Mouse (Mus musculus): Measurements from ENCODE around the gene Utp11.

Gene Utp11

DNA sequence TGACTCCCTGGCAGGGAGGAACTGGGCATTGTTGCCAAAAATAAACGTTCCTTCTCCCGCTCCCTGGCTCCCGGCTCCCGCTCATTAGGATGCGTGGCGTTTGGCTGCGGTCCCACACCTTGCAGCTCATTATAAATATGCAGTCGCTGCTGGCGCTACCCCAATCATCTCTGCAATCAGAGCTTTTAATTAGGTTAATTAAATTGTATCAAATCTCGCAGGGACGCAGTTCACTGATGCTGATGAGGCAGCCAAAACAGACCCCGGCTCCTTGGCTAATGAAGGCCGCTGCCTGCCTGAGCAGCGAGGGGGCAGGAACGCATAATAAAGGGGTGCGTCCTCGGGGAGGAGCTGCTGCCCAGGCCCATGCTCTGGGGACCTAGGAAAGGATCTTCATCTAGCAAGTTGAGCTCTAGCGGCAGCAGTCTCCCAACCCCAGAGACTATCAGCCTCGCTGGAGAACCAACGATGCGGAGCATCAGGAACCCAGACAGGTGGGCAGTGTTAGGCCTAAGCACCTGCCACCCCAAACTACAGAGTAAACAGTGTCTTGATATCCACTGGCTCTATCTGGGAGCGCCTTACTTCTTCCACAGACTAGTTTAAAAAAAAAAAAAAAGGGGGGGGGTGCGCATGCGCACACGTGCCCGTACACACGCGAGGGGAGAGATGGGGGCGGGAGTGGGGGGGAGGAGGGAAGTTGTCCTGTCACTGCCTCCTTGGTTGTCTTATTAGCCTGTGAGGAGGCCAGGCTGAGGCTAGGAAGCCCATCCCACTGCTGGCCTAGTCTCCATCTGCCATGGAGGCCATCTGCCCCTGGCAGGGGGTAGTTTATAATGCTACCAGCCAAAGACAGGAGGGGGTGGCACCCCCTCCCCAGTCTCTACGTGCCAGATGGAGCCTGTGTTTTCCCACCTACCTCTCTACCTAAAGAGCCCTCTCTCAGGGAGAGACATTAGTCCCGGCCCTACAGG is 20.8 kb downstream of the Utp11 start:
- in situ Hi-C loops (cut with MseI, MboI): loop anchor here (10.0 to 25.0 kb wide), 5 partner anchors 285 to 738 kb away; no protein-coding TSS in a partner anchor

DNA sequence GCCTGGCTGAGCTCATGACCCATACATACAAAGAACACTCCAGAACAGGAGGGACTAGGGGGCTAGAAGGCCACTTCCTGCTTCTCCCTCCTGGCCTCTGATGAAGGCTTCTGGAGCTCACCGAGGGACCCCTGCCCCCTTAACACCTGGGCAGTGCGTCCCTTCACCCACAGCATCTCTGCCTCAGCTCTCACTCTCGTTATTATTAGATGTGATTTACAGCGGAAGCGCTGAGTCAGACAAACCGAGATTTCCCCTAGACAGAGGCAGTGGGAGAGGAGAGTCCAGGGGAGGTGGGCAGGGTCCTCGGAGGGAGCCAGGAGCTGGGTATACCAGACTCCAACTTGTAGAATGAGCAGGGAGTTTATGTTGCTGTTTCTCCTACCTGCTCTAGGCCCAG is 21.8 kb downstream of the Utp11 start:
- in situ Hi-C loops (cut with MseI, MboI): loop anchor here (10.0 to 25.0 kb wide), 5 partner anchors 284 to 737 kb away; no protein-coding TSS in a partner anchor

DNA sequence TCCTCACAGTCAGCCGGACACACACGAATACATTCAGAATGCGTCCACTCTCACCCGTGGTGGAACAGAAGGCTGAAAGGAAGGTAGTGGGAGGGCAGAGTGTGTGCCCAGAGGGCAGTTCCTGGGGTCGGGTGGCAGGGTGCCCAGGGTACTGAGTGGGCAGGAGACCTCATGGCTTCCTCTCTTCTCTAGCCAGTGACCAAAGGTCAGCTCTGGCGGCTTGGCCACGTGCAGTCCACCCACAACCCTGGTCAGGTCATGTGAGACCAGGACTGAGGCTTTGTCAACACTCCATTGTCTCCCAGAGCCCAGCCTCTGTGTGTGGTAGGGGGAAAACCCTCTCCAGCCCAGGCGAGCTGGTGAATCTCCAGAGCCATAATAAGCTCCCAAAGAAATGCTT is 23.2 kb downstream of the Utp11 start:
- in situ Hi-C loops (cut with MseI, MboI): loop anchor here (10.0 to 25.0 kb wide), 5 partner anchors 283 to 735 kb away; no protein-coding TSS in a partner anchor

DNA sequence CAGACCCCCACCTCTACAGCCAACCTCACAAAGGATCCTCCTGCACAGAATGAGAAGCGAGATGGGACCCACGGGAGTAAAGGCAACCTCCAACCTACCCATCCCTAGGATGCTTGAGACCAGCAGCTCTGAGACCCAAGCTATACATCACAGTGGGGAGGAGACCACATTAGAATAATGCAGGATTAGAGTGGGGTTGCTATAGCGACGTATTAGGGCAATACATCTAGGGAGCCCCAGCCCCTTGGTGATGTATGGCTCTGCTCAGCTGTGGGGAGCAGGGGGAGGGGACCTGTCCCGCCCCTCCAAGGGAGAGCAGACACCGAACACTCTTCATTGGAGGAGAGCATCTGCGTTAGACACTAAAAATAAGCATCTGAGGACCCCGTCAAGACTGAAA is 25.3 kb downstream of the Utp11 start:
- in situ Hi-C loops (cut with MseI, MboI): loop anchor here (25.0 kb wide), 3 partner anchors 281 to 706 kb away; no protein-coding TSS in a partner anchor

DNA sequence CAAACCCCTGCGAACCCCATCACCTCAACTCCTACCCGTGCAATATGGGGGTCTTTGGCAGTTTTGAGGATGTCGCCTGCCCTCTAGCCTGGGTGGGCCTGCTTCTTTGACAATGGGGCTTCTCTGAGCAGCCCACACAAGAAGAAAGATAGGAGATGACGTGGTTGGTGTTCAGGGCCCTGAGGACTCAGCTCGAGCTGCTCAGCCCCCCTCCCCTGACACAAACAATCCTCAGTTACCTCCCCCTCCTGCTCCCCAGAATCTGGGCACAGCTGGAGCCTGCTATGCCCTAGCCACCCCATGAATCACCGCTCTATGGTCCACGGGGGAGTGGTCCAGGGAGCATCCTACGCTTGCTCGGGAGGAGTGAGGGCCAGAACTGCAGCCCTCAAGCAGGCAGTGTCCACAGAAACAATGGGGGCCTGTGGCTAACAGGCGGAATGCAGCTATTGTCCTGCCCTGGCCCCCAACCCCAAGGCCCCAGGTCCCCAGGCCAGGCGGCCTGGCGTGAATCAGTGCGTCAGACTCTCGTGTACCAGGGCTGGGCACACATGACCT is 25.8 kb downstream of the Utp11 start:
- in situ Hi-C loops (cut with MseI, MboI): loop anchor here (25.0 kb wide), 3 partner anchors 280 to 705 kb away; no protein-coding TSS in a partner anchor

DNA sequence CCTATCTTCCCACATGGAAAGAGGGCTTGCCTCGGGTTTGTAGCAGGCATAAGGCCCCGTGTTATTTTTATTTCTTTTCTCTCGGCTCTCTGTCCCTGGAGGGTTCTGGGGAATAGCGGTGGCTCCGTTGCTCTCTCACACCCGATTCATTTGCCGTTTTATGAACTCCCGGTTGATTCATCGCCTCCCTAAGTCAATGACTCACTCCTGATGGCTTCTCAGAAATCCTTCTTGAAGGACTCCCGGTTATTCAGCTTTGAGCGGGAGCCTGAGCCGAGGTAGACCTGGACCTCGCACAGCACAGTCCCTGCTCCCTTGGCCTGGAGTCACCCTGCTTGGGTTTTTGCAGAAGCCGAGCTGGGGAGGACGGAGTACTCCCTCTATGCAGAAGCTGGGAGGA is 28.8 kb downstream of the Utp11 start:
- in situ Hi-C loops (cut with MseI, MboI): loop anchor here (25.0 kb wide), 3 partner anchors 277 to 702 kb away; no protein-coding TSS in a partner anchor

DNA sequence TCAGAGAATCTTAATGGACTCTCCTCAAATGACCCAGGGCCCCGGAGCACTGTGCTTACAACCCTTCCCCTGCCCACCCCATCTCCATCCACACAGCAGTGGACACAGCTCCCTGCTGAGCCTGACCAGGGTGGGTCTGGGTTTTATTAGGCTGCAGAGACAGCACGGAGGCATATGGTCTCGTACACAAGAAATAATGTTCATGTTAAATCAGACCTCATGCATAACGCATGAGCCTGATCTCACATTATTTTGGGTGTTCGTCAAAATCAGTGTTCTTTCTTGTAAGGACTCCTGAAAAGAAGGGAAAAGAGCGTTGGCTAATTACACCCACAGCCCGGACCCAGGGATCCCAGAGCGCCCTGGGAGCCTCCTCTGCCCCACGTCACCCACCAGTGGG is 29.2 kb downstream of the Utp11 start:
- in situ Hi-C loops (cut with MseI, MboI): loop anchor here (25.0 kb wide), 3 partner anchors 277 to 702 kb away; no protein-coding TSS in a partner anchor

DNA sequence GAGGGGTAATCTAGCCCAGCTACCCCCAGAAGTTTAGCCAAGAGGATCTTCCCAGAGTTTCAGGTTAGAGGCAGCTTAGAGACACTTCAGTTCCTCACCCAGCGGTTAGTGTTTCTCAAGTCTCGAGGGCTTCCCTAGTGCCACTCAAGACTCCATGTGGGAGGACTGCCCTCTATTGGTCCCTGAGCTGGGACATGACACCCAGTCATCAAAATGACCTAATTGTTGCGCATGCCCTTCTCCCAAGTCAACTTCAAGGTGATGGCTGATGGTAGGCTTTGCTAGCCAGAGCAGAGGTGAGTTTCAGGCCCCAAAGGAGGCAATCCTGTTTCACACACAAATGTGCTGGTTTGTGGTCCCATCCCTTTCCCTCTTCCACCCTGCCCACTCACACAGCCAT is 30.4 kb downstream of the Utp11 start:
- in situ Hi-C loops (cut with MseI, MboI): loop anchor here (25.0 kb wide), 3 partner anchors 276 to 701 kb away; no protein-coding TSS in a partner anchor

DNA sequence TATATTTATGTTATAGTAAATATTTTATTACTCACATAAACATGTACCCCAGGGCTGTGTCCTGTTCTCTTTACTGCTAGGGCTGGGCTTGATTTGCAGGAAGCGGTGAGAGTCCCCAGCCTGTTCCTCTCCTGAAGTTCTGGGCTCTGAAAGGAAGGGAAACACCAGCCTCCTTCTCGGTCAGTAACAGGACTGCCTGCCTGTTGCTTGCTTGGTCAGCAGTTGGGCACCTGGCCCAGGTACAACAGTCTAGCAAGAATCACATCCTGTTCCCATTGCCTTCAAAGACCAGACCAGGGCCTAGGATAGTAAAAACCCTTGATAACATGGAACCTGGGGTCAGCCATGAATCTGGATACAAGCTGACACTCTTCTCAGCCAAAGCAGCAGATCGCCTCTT is 32.8 kb downstream of the Utp11 start:
- in situ Hi-C loops (cut with MseI, MboI): loop anchor here (25.0 kb wide), 3 partner anchors 273 to 698 kb away; no protein-coding TSS in a partner anchor

DNA sequence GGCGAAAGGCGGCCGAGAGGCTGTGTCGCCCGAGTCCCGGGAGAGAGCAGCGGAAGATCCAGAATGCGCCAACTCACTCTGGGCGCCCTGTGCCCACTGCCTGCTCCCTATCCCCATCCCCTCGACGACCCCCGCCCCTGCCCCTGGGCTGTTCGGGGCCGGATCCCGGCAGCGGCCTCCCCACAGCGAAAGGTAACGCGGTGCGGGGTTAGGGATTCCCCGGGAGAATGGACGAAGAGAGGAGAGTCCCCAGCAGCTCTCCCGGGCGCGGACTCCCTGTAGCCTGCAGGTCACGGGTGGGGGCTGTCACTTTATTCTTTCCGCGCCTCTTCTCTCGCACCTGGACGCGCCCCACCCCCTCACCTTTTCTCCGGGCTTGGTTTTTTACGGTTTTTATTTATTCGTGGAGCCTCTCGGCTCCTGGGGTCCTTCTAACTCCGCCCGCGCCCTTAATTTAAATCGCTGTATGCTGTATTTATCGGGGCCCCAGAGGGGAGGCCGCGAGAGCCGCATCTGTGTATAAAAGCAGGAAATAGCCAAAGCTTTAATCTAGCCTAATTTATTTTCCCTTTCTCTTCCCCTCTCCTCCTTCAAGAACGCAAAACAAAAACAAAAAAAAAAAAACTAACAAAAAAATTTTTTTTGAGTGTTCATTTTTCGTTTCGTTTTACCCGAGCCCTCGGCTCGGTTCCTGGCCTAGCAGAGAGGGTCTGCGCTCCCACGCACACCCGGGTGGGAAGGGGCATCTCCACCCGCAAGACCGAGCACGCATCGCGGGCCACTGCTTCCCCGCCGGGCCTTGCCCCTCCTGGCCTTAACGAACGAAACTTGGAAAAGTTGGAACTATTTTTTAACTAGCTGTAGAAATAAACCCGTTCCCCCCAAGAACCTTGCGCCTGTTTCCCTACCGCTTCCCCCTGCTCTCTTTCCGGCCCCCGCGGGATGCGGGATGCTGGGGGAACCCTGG is 33.9 kb downstream of the Utp11 start:
- in situ Hi-C loops (cut with MseI, MboI): loop anchor here (25.0 kb wide), 3 partner anchors 272 to 697 kb away; no protein-coding TSS in a partner anchor

DNA sequence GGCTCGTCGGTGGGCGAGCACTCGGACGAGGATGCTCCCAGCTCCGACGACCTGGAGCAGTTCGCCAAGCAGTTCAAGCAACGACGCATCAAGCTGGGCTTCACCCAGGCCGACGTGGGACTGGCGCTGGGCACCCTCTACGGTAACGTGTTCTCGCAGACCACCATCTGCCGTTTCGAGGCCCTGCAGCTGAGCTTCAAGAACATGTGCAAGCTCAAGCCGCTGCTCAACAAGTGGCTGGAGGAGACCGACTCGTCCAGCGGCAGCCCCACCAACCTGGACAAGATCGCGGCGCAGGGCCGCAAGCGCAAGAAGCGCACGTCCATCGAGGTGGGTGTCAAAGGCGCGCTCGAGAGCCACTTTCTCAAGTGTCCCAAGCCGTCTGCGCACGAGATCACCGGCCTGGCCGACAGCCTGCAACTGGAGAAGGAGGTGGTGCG is 35.0 kb downstream of the Utp11 start:
- in situ Hi-C loops (cut with MseI, MboI): loop anchor here (25.0 kb wide), 3 partner anchors 271 to 696 kb away; no protein-coding TSS in a partner anchor

DNA sequence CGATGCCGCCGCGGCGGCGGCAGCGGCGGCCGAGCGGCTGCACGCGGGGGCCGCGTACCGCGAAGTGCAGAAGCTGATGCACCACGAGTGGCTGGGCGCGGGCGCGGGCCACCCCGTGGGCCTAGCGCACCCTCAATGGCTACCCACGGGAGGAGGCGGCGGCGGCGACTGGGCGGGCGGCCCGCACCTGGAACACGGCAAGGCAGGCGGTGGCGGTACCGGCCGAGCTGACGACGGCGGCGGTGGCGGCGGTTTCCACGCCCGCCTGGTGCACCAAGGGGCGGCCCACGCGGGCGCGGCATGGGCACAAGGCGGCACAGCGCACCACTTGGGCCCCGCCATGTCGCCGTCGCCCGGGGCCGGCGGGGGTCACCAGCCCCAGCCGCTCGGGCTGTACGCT is 35.6 kb downstream of the Utp11 start:
- in situ Hi-C loops (cut with MseI, MboI): loop anchor here (25.0 kb wide), 3 partner anchors 270 to 695 kb away; no protein-coding TSS in a partner anchor

DNA sequence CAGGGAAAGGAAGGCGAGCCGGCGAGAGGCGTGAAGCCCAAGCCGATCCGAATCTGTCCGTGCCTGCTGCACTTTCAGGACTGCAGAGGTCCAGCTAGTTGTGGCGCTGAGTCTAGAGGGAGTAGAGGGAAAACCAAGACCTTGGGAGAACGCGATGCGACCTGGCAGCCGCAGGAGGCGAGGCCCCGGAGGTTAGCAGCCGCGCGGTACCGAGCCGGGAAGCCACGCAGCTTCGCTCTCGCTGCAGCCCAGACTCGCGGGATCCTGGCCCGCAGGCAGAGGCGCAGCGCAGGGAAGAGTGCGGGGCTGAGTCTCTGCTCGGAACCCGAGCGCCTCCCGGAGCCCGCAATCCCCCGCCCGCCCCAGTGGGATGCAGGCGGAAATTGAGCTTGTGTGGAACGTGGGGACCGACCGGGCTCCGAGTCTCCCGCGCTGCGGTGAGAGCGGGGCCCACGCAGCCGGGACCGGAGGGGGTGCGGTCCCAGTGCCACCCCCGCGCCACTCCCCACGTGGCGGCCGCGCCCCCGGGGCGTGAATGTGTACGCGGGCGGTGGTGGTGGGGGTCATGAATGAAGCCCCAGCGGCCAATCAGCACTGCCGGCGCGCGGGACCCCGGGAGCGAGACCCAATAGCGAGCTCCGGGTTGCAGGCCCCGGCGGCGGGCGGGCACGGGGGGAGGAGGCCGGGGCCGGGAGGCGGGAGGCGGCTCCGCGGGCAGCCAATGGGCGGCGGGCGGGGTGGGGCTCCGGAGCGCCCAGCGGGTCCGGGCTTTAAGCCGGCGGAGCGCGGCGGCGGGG is 36.3 kb downstream of the Utp11 start:
- in situ Hi-C loops (cut with MseI, MboI): loop anchor here (25.0 kb wide), 3 partner anchors 270 to 695 kb away; no protein-coding TSS in a partner anchor

DNA sequence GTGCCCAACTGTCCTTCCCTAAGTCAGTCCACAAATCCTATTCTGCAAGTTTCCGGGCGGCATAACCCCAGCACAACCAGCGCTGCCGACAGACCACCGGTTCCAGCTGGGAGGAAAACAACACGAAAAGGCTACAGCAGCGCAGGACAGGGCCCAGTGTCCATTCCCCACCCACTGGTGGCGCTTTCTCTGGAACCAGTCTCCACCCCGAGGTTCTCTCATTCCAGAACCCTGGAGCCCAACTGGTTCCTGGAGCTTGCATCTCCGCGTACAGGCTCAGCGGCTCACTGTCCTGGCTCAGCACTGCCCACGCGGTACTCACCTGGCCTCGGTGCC is 36.9 kb downstream of the Utp11 start, which contains the start of gene Pou3f1:
Gene Pou3f1 (plus strand): TSS at position 290 of the 336 bp plus-strand sequence.
- in situ Hi-C loops (cut with MseI, MboI): loop anchor here (25.0 kb wide), 3 partner anchors 269 to 694 kb away; no protein-coding TSS in a partner anchor

DNA sequence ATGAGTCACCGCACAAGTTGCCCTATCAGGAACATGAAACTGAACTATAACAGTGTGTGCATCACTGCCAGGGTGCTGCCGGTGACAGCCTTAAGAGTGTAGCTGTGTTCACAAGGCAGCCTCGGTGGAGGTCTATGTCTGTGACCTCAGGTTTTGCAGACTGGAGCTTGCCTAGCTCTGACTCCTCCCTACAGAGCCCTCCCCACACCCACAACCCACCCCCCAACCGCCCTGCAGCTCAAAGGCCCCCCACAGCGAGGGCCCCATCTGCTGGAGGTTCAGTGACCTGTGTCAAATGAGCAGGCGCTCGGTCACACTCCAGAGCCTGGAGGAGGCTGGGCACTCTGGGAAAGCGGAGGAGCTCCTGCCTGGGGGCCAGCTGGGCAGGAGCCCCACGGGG is 40.5 kb downstream of the Utp11 start:
- in situ Hi-C loops (cut with MseI, MboI): loop anchor here (25.0 kb wide), 3 partner anchors 266 to 691 kb away; no protein-coding TSS in a partner anchor

DNA sequence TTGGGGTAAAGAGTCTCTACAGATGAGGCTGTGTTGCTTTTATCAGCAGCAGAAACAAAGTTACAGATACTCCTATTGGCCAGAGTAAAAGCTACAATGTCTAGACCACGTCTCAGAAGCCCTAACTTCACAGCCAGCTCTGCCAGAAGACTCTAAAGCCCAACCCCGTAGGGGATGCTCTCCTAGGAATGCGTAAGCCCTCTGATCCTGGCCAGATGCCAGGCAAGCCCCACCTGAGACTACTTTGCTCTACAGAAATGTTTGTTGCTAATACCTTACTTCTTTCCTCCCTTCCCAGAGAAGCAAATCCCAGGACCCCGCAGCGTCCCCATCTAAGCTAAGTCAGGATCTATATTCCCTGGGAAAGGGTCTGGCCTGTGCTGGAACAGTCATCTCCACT is 45.5 kb downstream of the Utp11 start:
- in situ Hi-C loops (cut with MseI, MboI): no loop called here

DNA sequence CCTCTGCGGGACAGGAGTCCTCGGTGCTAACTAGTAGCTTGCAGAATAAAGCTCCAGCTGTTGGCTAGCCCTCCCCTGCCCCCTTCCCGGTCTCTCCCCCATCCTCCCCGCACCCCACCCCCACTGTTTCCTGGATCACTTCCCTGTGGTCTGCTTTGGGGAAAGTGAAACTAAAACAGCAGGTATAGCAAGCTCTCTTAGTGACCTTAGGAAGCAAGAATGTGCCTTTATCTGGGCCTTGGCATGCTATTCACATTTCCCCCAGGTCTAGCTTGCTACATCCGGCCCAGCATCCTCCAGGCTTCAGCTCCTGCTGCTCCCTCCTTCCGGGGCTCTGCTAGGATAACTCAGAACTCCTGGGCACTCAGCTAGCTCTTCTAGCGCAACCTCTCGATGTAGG is 46.8 kb downstream of the Utp11 start:
- in situ Hi-C loops (cut with MseI, MboI): no loop called here

DNA sequence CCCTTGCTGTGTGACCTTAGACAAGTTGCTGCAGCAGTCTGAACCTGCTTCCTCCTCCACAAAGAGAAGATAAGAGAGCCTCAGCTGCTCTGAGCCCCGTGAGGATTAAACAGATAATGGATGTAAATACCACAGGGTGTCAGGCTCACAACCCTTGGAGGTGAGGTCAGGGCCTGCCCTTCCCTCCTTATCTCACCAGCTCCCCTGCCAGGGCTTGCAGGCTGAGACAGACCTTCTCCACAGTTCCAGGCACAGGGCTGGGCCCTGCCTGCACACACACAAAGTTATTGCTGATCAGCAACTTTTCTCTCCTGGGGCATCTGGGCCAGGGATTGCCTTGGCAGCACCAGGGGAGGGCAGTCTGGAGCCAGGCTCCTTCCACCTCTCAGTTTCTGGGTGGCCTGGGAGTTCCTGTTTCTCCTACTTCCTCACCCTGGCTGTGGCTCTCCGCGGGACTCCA is 48.4 kb downstream of the Utp11 start:
- in situ Hi-C loops (cut with MseI, MboI): no loop called here

DNA sequence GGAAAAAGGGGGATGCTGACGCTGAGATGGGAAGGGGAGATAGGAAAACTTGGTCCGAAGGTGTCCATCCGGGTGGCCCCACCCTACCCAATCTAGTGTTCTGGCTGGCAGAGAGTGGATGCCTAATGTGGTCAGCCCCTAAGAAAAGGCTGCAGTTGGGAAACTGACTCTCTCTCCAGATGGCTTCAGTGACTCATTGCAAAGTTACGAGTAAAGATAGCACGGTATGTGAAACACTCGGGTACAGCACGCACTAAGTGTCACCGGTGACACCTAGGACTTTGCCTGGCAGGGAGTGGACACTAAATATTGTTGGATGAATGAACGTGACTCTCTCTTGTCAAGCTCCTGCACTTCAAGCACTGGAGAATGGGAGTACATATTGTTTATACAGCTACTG is 49.5 kb downstream of the Utp11 start:
- in situ Hi-C loops (cut with MseI, MboI): no loop called here

DNA sequence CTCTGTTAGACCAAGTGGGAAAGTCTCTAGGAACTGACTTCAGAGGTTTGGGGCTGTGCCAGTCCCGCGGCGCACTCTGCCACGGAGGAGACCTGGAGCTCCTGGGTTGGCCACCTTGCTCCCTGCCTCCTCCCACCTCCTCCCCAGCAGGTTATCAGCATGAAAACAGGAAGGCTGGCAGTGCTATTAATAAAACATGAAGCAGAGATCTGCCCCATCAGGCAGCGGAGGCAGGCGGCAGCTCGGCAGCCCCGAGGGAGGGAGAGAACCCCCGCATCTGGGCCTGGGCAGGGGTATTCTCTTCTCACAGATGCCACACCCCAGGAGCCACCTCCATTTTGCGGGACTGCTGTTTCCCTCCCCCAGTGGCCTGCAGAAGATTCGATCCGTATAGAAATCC is 53.7 kb downstream of the Utp11 start:
- in situ Hi-C loops (cut with MseI, MboI): no loop called here

Measured in mouse trophoblast stem cell (cell line).